Mouse (Mus musculus) yolk sac, embryonic 10.5 days (tissue): ENCODE measurements at regions not wholly inside any gene's neighbourhood (a gene's known extent, or its start where the extent isn't known, plus 50 kb on each side); places are given as distances from the start of the nearest gene placed in this dataset.

ENCODE experiments used
- DNase-seq: peaks from one replicate; pipeline ENCODE4 v3.0.0-alpha.2; 2017; ENCODE audit warnings: low spot score

DNA sequence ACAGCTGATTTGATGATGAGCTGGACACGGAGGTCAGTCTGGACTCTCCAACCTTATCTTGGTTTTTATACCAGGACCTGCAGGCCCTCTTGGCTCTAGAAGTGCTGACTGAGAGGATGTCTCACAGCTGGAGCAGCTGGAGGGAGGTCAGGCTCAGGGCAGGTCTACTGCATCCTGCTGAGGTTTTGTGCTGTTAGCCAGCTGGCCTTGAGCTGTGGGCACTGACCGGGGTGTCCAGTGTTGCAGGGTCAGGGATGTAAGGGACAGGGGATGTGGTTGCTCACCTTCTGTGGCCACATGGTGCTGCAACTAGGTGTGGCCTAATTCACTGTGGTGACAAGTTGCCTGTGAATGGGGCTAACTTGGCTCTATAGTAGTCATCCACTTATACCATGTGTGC lies 211.0 kb upstream of the Eef2kmt start:
- no peak for DNase-seq

- no peak for DNase-seq
Observed at GRCm38 (mm10) chr16:5455352-5455965, 199.7 kb upstream of the Eef2kmt start.

DNA sequence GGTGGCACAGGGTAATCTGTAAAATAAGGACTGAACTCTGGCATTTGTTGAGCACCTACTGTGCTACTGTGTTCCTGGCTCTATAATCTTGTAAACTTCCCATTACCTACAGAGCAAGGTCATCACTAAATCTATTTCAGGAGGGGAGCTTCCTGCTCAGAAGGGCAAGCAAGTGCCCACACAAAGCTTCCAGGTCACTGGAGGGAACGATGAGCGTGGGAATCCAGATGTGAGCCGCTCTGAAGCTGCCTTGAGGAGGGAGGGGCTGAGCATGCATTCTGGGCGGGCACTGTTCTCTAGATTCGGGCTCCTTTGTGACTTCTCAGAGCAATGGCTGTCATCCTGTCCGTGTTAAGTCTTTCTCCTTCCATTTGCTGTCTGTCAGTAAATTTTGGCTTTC lies 198.5 kb upstream of the Eef2kmt start:
- DNase-seq = no peak

DNA sequence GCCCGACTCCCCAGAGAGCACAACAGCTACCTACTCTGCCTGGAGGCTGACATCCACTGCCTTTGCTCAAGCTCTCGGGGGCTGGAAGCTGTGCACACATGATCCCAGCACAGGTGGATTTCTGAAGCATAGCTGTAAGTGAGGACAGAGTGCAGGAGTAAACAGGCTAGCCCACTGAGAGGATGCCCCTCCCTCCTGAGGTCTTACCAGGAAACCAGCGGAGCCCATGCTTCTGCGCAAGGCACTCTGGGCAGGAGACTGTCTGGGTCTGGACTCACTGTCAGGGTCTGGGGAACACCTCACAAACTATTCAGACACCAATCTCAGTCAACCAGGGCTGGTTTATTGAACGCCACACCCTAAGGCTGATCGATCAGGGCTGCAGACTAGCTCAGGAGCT lies 197.2 kb upstream of the Eef2kmt start:
- DNase-seq = no peak

GRCm38 (mm10) chr16:5445776-5446175 lies 190.0 kb upstream of the Eef2kmt start:
- no peak for DNase-seq

DNA sequence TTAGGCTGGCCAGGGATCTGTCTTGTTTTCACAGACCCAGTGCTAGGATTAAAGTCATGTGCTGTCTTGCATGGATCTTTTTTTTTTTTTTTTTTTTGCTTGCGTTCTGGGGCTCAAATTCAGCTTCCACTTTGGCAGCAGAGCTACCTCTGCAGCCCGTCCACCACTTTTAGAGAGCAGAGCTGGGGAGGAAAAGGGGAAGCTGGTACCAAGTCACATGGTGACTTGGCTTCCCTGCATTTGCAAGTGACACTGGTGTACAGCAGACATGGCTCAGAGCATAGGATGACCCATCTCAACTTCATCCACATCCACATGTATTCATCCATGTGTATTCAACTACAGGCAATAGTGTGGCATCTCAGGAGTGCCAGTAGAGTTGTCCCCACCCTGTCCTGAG lies 189.0 kb upstream of the Eef2kmt start:
- DNase-seq = no peak

- DNase-seq = no peak
Observed at GRCm38 (mm10) chr16:5439717-5440116, 183.9 kb upstream of the Eef2kmt start.

DNA sequence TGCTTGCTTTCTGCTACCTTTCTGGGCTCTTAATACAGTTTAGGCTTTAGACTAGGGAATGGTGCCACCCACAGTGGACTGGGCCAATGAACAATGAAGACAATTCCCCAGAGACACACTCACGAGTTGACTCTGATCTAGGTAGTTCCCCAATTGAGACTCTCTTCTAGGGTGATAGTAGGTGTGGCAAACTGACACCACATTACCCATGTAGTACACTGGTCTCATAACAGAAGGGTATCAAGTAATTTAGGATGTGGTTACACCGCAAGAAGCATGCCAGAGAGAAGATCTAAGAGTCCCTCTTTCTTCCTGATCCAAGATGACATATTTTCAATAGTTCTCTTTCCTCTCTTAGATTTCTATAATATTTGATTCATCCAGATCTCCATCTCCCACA lies 182.6 kb upstream of the Eef2kmt start:
- no peak for DNase-seq

DNA sequence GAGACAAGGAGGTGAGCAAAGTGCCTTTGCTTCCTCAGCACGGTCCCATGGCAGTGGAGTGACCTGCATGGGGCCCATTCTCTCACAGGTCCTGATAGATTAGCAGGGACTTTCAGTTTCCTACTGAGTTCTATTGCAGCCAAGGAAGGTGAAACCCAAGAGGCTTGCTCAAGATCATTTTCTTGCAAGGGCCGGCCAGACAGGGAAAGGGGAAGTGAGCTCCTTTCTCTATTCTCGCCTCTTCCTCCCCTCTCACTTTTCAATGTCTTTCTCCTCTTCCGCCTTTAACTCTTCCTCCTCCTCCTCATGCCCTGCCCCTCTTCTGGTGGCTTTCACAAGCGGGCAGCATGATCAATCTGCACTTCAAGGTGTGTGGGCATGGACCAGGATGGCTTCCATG lies 175.9 kb upstream of the Eef2kmt start:
- DNase-seq = no peak

GRCm38 (mm10) chr16:5431111-5431510 lies 175.3 kb upstream of the Eef2kmt start:
- no peak for DNase-seq

GRCm38 (mm10) chr16:5429466-5429865 lies 173.7 kb upstream of the Eef2kmt start:
- DNase-seq = no peak

GRCm38 (mm10) chr16:5425908-5426307 lies 170.1 kb upstream of the Eef2kmt start:
- DNase-seq = no peak

DNA sequence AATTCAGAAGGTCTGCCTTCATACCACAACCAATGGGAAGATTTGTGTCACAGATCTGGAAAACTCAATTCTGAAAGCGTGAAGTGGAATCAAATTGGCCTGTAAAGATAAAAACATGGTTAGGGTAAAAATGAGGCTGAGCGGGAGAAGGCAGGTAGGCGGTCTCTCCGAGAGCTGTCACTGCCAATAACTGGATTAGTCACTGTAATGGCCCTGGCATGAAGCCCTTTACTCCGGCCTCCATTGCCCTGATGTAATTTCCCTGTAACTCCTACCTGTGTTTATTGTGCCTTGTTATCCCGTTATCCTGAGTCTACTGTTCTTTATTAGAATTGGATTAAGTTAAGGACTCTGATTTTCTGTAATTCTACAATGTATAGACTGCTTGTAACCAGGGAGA lies 166.3 kb upstream of the Eef2kmt start:
- DNase-seq = no peak

DNA sequence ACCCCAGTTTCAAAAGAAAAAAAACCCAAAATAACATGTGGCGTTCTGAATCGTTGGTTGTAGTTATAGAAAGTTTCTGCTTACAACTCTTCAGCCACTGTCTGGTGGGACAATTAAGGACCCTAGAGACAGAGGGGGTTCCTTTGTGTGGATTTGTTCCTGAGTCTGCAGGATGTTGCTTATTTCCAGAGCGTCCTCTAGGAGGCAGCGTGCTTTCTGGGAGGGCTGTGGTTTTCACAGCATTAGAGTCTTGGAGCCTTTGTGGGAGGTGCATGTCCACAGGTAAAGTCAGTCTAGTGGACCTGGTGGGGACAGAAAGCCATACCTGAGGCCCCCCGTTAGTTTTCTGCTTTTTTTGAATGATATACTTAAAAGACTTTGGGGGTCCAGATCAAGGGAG lies 165.8 kb upstream of the Eef2kmt start:
- no peak for DNase-seq

DNA sequence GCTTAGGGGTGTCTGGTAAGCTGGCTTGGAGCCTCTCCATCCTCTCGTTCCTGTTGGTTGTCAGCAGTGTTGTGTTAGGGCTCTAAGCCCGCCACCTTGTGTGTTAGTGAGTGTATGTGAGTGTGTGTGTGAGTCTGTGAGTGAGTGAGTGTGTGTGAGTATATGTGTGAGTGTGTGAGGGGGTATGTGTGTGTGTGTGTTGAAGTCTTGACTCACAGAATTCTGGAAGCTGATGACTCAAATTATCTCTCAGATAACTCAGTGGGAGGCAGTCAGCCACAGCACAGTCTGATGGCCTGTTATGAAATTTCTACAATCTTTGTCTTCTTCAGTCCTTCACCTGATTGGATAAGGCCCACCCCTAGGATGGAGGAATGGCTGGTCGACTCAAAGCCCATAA lies 163.7 kb upstream of the Eef2kmt start:
- DNase-seq = no peak

- no peak for DNase-seq
Observed at GRCm38 (mm10) chr16:5418462-5419197, 162.8 kb upstream of the Eef2kmt start.

GRCm38 (mm10) chr16:5415310-5415709 lies 159.5 kb upstream of the Eef2kmt start:
- no peak for DNase-seq

- no peak for DNase-seq
Observed at GRCm38 (mm10) chr16:5411819-5412385, 156.1 kb upstream of the Eef2kmt start.

GRCm38 (mm10) chr16:5406711-5407110 lies 150.9 kb upstream of the Eef2kmt start:
- peak; percentile 24 for DNase-seq

GRCm38 (mm10) chr16:5393336-5393735 lies 137.6 kb upstream of the Eef2kmt start:
- no peak for DNase-seq

GRCm38 (mm10) chr16:5382930-5383329 lies 127.1 kb upstream of the Eef2kmt start:
- DNase-seq = no peak

DNA sequence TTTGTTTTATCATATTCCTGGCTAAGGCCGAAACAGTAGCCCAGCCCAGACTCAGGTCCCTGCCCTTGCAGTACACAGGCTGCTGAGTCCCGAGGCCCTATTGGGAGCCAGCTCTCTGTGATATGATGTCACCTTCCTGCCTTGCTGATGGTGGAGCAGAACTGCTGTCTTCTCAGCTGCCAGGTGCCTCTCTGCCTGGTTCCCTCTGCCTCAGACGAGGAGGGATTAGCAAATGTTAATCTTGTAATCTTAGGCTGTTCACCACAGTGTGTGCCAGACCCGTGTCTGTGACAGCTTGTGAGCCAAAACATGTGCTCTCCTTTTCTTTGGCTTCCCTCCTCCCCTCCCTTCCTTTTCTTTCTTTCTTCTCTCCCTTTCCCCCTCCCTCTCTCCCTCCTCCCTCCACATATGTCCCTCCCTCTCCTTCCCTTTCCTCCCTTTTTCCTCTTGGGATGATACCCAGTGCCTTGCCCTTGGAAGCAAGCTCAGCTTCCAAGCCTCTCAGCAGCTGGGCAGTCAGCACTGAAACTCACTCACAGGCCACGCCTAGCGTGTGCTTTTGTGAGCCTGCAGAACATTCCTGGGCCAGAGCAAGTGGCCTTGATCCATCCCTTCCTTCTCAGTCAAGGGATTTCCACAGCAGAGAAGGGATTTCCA lies 126.6 kb upstream of the Eef2kmt start:
- no peak for DNase-seq

DNA sequence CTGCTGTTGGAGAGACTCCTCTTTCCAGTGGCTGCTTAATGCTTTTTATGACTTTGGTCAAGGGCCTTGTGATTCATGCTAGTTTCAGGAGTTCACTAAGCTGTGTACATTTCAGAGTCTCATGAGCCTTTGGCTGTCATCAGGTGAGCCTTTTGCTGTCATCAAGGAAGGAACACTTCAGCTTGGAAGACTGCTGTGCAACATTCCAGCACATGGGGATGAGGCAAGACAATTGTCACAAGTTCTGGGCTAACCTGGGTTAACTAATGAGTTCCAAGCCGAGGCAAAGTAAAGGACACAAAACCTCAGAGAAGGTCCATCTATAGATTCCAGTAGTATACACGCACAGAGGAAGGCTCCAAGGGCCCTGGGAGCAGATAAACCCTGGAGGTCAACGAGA lies 124.8 kb upstream of the Eef2kmt start:
- no peak for DNase-seq
